Mouse (Mus musculus): ENCODE data around the gene Ush1g.
A peak's percentile ranks its signal among the peaks of the same experiment; 100 is the strongest.

DNA sequence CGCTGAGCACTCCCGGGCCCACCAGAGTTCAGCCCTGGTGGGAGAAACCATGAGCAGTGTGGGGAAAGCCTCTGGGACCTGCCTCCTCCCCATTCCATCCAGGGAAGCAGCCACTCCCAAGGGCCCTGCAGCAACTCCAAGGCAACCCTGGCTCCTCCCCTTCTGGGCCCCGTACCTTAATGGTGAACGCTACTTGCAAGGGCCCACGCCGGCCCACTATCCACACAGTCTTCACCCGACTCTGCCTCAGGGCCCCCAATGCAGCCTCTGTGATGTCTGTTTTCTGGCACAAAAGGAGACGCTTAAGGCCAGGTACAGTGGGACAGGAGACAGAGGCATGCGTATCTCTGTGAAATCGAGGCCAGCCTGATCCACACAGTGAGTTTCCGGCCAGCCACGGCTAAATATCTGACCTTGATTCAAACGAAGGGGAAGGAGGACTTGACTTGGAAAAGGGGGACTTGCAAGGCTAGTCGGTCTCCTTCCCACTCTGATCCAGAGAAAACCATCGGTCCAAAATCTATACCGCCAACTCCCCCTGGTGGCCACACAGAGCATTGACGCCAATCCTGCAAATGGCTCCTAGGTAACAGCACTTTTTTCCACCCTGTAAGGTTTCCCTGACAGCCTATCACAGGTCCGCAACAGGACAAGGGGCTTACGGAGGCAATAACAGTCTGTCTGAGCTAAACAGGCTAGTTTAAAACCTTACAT lies 51.5 kb downstream of the Ush1g start:
- TF ChIP-seq GABPA (IDR thresholded peaks at IDR 0.05; ENCODE audit: low read depth, low read length): no peak
- TF ChIP-seq CTCF (IDR thresholded peaks at IDR 0.05 in 2 of 3, conservative IDR thresholded peaks at IDR 0.05 in 1 of 3; ENCODE audit: control insufficient read depth in 1 of 3, insufficient read depth in 1 of 3, low read depth in 2 of 3, low read length in 3 of 3, poor library complexity in 1 of 3, severe bottlenecking in 1 of 3): peak; percentile 94 to 96 (median 95)
- no peak for TF ChIP-seq POLR2A (IDR thresholded peaks at IDR 0.05; ENCODE audit: control insufficient read depth in 1 of 2, insufficient read depth in 1 of 2, low read depth in 1 of 2, low read length in 2 of 2, poor library complexity in 1 of 2)
- no peak for TF ChIP-seq GATA1 (IDR thresholded peaks at IDR 0.05; ENCODE audit: low read depth, low read length)
- TF ChIP-seq MAZ (IDR thresholded peaks at IDR 0.05; ENCODE audit: low read depth, low read length): no peak
- no peak for TF ChIP-seq MXI1 (IDR thresholded peaks at IDR 0.05; ENCODE audit: low read depth, low read length)
- no peak for TF ChIP-seq CHD1 (IDR thresholded peaks at IDR 0.05; ENCODE audit: low read depth, low read length)
- 0 out of 2 replicates have a peak, but pooled peaks have one; percentile 12 for TF ChIP-seq RCOR1 (IDR thresholded peaks at IDR 0.05; ENCODE audit: low read depth, low read length)
- TF ChIP-seq SMC3 (IDR thresholded peaks at IDR 0.05; ENCODE audit: low read depth, low read length): peak; percentile 97
- TF ChIP-seq ZNF384 (IDR thresholded peaks at IDR 0.05; ENCODE audit: low read depth, low read length): peak; percentile 48; the same call in 1 of the 2 replicates
- TF ChIP-seq TCF12 (IDR thresholded peaks at IDR 0.05; ENCODE audit: low read depth, low read length): no peak
- TF ChIP-seq KAT2A (conservative IDR thresholded peaks at IDR 0.05; ENCODE audit: low read depth, low read length): no peak
- no peak for TF ChIP-seq USF2 (IDR thresholded peaks at IDR 0.05; ENCODE audit: borderline replicate concordance in 1 of 2, insufficient read depth in 1 of 2, low read depth in 1 of 2, low read length in 2 of 2)

Measured in MEL (cell line).